Mouse (Mus musculus) cerebellum, adult 8-10 months (tissue): Measurements from ENCODE around the gene Zfp91.
A peak's percentile ranks its signal among the peaks of the same experiment; 100 is the strongest.
"Not testable (repeated sequence)": the region's sequence is repeated elsewhere in the genome, so short reads cannot be mapped to it uniquely, and the experiment has no call there.

ENCODE experiments used
- DNase-seq: peaks from one replicate; pipeline ENCODE4 v3.0.0; 2022

Gene Zfp91

GRCm38 (mm10) chr19:12792374-12792773 is 3.6 kb downstream of the Zfp91 start:
- DNase-seq, result no peak

GRCm38 (mm10) chr19:12787721-12788120 is 8.2 kb downstream of the Zfp91 start:
- DNase-seq, result no peak

GRCm38 (mm10) chr19:12786803-12787395 is 9.0 kb downstream of the Zfp91 start:
- DNase-seq, result no peak

GRCm38 (mm10) chr19:12780437-12780836 is 15.5 kb downstream of the Zfp91 start:
- no peak for DNase-seq

GRCm38 (mm10) chr19:12770888-12771287 is 25.0 kb downstream of the Zfp91 start:
- DNase-seq, result no peak

DNA sequence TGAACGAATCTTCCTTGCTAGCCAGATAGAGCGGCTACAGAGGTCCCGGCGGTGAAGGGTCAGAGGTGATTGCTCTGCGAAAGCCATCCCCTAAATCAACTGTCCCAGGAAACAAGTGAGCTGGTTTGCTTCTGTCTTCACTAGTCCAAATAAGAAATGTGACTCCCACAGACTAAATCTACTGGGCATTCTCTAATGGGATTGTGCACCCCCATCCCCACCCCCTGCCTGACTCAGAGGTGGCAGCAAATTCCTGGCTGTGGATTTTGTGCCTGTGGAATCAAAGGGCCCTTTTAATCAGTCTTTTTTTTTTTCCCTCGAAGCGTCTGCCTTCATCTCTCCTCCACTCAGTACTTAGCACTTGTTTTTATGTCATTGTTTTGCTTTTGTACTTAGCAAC is 30.6 kb downstream of the Zfp91 start, which contains the start of gene Cntf:
Gene Cntf (minus strand): TSS at position 325 of the 400 bp plus-strand sequence.
- DNase-seq, result no peak

GRCm38 (mm10) chr19:12762212-12763130 is 33.5 kb downstream of the Zfp91 start:
- no peak for DNase-seq

DNA sequence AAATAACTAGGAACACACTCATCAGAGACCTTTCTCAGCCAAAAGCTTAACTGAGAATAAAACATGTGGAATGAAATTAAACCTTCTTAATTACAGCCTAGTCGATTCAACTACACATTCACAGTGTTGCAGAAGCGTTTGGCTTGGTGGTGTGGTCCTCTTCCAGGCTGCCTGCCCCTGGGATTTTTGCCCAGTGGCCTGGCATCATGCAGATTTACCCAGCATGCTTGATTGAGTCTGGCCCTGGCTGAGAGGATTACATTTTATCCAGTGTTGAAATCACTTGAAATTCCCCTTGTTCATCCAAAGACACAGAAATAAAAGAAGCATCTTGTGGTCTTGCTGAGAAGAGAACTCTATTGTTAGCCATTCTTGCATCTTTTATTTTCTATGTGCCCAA is 36.3 kb downstream of the Zfp91 start:
- peak; percentile 61 for DNase-seq

DNA sequence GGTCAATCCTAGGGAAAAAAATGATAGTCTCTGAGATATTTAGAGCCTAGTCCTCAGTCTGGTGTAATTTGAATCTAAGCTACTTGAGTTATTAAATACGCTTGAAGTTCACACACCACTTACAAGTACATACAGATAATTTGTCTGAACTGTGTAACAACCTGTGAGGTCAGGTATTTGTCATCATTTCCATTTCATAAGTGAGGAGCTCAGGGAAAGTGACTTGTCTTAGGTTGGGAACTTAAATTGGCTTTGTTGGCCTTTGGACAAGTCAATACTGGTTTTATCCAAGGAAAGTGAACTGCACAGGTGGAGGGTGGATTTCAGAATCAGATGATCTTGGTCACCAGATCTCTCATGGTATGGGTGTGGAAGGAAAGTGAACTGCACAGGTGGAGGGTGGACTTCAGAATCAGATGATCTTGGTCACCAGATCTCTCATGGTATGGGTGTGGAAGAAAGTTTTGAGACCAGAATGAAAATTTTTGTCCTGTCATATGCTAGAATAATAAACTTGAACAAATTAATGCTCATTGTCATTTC is 36.9 kb downstream of the Zfp91 start:
- DNase-seq, result no peak

GRCm38 (mm10) chr19:12756286-12756685 is 39.6 kb downstream of the Zfp91 start:
- DNase-seq, result no peak

DNA sequence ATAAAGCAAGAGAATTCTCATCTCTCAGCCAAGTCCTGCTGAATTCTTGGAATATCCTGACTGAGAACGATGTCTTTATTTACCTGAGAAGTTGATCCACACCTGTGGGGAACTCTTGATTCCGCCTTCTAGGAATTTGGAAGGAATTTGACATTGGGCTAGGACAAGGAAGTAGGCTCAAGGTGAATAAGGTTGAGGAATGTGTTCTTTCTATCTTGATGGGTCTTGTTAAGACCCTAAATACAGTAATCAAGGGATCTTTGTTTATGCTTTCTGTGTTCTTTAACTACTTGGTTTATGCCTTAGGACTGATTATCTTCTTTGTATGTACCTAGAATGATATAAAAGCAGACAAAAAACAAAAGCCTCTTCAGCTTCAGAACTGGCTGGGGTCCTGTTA is 64.0 kb downstream of the Zfp91 start:
- no peak for DNase-seq

DNA sequence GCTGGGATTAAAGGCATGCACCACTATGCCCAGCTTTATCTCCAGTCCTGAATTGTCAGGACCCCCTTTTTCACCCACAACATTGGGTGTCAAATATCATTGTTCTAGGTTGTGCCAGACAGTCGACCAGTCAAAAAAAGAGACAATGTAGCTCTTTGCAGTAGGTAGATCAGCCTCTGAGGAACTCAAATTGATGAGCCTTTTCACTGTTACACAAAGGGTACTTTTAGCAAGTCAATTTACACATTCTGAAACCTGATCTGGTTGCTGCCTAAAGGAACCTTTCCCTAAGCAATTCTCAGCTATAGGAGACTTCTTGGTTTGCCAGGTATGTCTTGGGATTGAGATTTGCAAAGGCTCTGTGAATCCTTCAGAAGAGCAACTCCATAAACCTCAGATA is 64.9 kb downstream of the Zfp91 start:
- no peak for DNase-seq

DNA sequence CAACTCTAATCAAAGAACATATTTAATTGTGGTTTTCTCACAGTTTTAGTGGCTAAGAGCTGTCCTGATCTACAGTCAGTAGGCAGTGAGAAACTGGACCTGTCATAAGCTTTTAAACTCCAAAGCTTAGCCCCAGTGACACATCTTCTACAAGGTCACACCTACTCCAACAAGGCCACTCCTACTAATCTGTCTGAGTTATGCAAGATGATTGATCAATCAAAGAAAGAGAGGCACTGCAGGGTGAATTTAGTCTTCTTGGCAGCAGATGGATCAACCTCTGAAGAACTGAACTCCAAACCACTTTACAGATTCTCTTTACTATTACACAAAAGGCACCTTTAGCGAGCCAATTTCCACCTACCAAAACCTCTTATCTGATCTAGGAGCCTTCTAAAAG is 70.1 kb downstream of the Zfp91 start:
- no peak for DNase-seq

DNA sequence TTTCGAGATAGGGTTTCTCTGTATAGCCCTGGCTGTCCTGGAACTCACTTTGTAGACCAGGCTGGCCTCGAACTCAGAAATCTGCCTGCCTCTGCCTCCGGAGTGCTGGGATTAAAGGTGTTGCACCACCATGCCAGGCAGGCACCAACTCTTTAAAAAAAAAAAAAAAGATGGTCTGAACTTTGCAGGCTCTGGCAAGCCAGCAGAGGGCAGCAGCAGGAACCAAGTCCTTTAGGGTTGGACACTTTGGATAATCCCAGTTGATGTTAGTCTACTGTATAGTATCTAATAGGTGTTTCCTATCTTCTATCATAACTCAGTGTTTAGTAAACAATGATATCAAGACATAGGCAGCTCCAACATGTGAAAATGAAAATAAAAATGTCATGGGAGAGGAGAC is 73.6 kb downstream of the Zfp91 start:
- peak; percentile 23 for DNase-seq

- not testable (repeated sequence) for DNase-seq
These were observed 74.3 kb downstream of the Zfp91 start for GRCm38 (mm10) chr19:12721596-12721995.

- DNase-seq, result not testable (repeated sequence)
These were observed 75.0 kb downstream of the Zfp91 start for GRCm38 (mm10) chr19:12720919-12721318.

- DNase-seq, result no peak
These were observed 75.5 kb downstream of the Zfp91 start for GRCm38 (mm10) chr19:12720463-12720862.

GRCm38 (mm10) chr19:12719189-12719588 is 76.7 kb downstream of the Zfp91 start:
- DNase-seq, result no peak
